Mouse (Mus musculus): Measurements from ENCODE around the gene Ly6g6d. TPM values are rescaled to one million over a fixed set of nuclear protein-coding genes. Genes with fewer than 3 reads are reported as not detected.

The Ly6g6d gene
- polyA plus RNA-seq, 1 experiment from 2014 or later, result 2.1 TPM

- no peak overlapping the region for H3K9ac ChIP-seq (replicated peaks; ENCODE audit: low read depth, low read length)
- peaks cover 10% of the 10 kb centered on the region for H3K4me1 ChIP-seq (ENCODE audit: control insufficient read depth, insufficient read depth, low read length)
- no peaks in the 10 kb centered on the region for H3K9me3 ChIP-seq (ENCODE audit: control insufficient read depth, low read depth, low read length)
- ATAC-seq (ENCODE audit: insufficient number of reproducible peaks, insufficient read depth, low FRiP score, low read depth), result no peak
- H3K4me3 ChIP-seq (ENCODE audit: low read depth, low read length), result no peak overlapping the region
- H3K36me3 ChIP-seq (ENCODE audit: control insufficient read depth, insufficient read depth, low read length), result peaks cover 46% of the 10 kb centered on the region
- no peaks in the 10 kb centered on the region for H3K27me3 ChIP-seq (ENCODE audit: control insufficient read depth, insufficient read depth, low read length)
- 88% methylated on average over 14 of the region's 14 CpGs for WGBS
- no peak overlapping the region for H3K4me2 ChIP-seq (replicated peaks; ENCODE audit: low read depth, low read length)
- no peak overlapping the region for H3K27ac ChIP-seq (ENCODE audit: low read length)
Measured at GRCm38 (mm10) chr17:35092403-35093198, 14.7 kb upstream of the Ly6g6d start.

GRCm38 (mm10) chr17:35090166-35090932 is 12.5 kb upstream of the Ly6g6d start:
- no peaks in the 10 kb centered on the region for H3K9me3 ChIP-seq (ENCODE audit: control insufficient read depth, low read depth, low read length)
- no peaks in the 10 kb centered on the region for H3K27me3 ChIP-seq (ENCODE audit: control insufficient read depth, insufficient read depth, low read length)
- no peak for ATAC-seq (ENCODE audit: insufficient number of reproducible peaks, insufficient read depth, low FRiP score, low read depth)
- peak overlapping the region; percentile 77; the same call in 1 of the 2 replicates for H3K9ac ChIP-seq (replicated peaks; ENCODE audit: low read depth, low read length)
- peak overlapping the region; percentile 52 for H3K4me2 ChIP-seq (replicated peaks; ENCODE audit: low read depth, low read length)
- peaks cover 31% of the 10 kb centered on the region for H3K36me3 ChIP-seq (ENCODE audit: control insufficient read depth, insufficient read depth, low read length)
- 61% methylated on average over 8 of the region's 8 CpGs for WGBS
- peaks cover 10% of the 10 kb centered on the region for H3K4me1 ChIP-seq (ENCODE audit: control insufficient read depth, insufficient read depth, low read length)
- peak overlapping the region; percentile 92; the same call in 1 of the 2 replicates for H3K27ac ChIP-seq (ENCODE audit: low read length)
- H3K4me3 ChIP-seq (ENCODE audit: low read depth, low read length), result peak overlapping the region; percentile 54

- Histone ChIP-seq H3K27me3 (ENCODE audit: control insufficient read depth, insufficient read depth, low read length) (no peaks in the 10 kb centered on the region), H3K4me3 (ENCODE audit: low read depth, low read length) (peak within 1 kb of the TSS; percentile 54), H3K4me2 (replicated peaks; ENCODE audit: low read depth, low read length) (peak within 1 kb of the TSS; percentile 52), H3K36me3 (ENCODE audit: control insufficient read depth, insufficient read depth, low read length) (peaks cover 21% of the 10 kb centered on the region), H3K27ac (ENCODE audit: low read length) (peak within 1 kb of the TSS; percentile 92), H3K9ac (replicated peaks; ENCODE audit: low read depth, low read length) (peak within 1 kb of the TSS; percentile 77), H3K9me3 (ENCODE audit: control insufficient read depth, low read depth, low read length) (no peaks in the 10 kb centered on the region), H3K4me1 (ENCODE audit: control insufficient read depth, insufficient read depth, low read length) (peaks cover 10% of the 10 kb centered on the region)
- 3% methylated on average over 67 of the region's 67 CpGs for WGBS
- ATAC-seq (ENCODE audit: insufficient number of reproducible peaks, insufficient read depth, low FRiP score, low read depth), result peak; percentile 96
Measured at GRCm38 (mm10) chr17:35088825-35089644, 11.2 kb upstream of the Ly6g6d start, which contains the start of gene Abhd16a. Gene Abhd16a, plus strand, starts transcription at chr17:35089263.

GRCm38 (mm10) chr17:35088151-35088550 is 10.3 kb upstream of the Ly6g6d start:
- no peaks in the 10 kb centered on the region for H3K9me3 ChIP-seq (ENCODE audit: control insufficient read depth, low read depth, low read length)
- H3K27me3 ChIP-seq (ENCODE audit: control insufficient read depth, insufficient read depth, low read length), result no peaks in the 10 kb centered on the region
- no peak overlapping the region for H3K9ac ChIP-seq (replicated peaks; ENCODE audit: low read depth, low read length)
- peaks cover 10% of the 10 kb centered on the region for H3K4me1 ChIP-seq (ENCODE audit: control insufficient read depth, insufficient read depth, low read length)
- H3K36me3 ChIP-seq (ENCODE audit: control insufficient read depth, insufficient read depth, low read length), result peaks cover 16% of the 10 kb centered on the region
- whole genome bisulfite sequencing, result 43% methylated on average over 2 of the region's 2 CpGs
- H3K4me3 ChIP-seq (ENCODE audit: low read depth, low read length), result no peak overlapping the region
- H3K27ac ChIP-seq (ENCODE audit: low read length), result no peak overlapping the region
- H3K4me2 ChIP-seq (replicated peaks; ENCODE audit: low read depth, low read length), result no peak overlapping the region
- no peak for ATAC-seq (ENCODE audit: insufficient number of reproducible peaks, insufficient read depth, low FRiP score, low read depth)

- Histone ChIP-seq H3K27ac (ENCODE audit: low read length) (no peak within 1 kb of the TSS), H3K4me1 (ENCODE audit: control insufficient read depth, insufficient read depth, low read length) (peaks cover 5% of the 10 kb centered on the region), H3K4me3 (ENCODE audit: low read depth, low read length) (no peak within 1 kb of the TSS), H3K9me3 (ENCODE audit: control insufficient read depth, low read depth, low read length) (no peaks in the 10 kb centered on the region), H3K27me3 (ENCODE audit: control insufficient read depth, insufficient read depth, low read length) (no peaks in the 10 kb centered on the region), H3K4me2 (replicated peaks; ENCODE audit: low read depth, low read length) (no peak within 1 kb of the TSS), H3K9ac (replicated peaks; ENCODE audit: low read depth, low read length) (no peak within 1 kb of the TSS), H3K36me3 (ENCODE audit: control insufficient read depth, insufficient read depth, low read length) (no peaks in the 10 kb centered on the region; the same call in 1 of the 2 replicates)
- ATAC-seq (ENCODE audit: insufficient number of reproducible peaks, insufficient read depth, low FRiP score, low read depth), result no peak
- 63% methylated on average over 7 of the region's 7 CpGs for WGBS
Measured at GRCm38 (mm10) chr17:35085208-35085865, 7.5 kb upstream of the Ly6g6d start, which contains the start of gene Ly6g6f. Gene Ly6g6f, minus strand, starts transcription at chr17:35085610.

- WGBS, result 79% methylated on average over 3 of the region's 3 CpGs
- no peaks in the 10 kb centered on the region for H3K36me3 ChIP-seq (ENCODE audit: control insufficient read depth, insufficient read depth, low read length)
- H3K9ac ChIP-seq (replicated peaks; ENCODE audit: low read depth, low read length), result no peak overlapping the region
- H3K9me3 ChIP-seq (ENCODE audit: control insufficient read depth, low read depth, low read length), result no peaks in the 10 kb centered on the region
- no peak overlapping the region for H3K4me3 ChIP-seq (ENCODE audit: low read depth, low read length)
- no peaks in the 10 kb centered on the region for H3K27me3 ChIP-seq (ENCODE audit: control insufficient read depth, insufficient read depth, low read length)
- H3K4me2 ChIP-seq (replicated peaks; ENCODE audit: low read depth, low read length), result no peak overlapping the region
- no peak overlapping the region for H3K27ac ChIP-seq (ENCODE audit: low read length)
- ATAC-seq (ENCODE audit: insufficient number of reproducible peaks, insufficient read depth, low FRiP score, low read depth), result no peak
- no peaks in the 10 kb centered on the region for H3K4me1 ChIP-seq (ENCODE audit: control insufficient read depth, insufficient read depth, low read length)
Measured at GRCm38 (mm10) chr17:35083929-35084497, 6.1 kb upstream of the Ly6g6d start.

- 81% methylated on average over 16 of the region's 16 CpGs for WGBS
- H3K9ac ChIP-seq (replicated peaks; ENCODE audit: low read depth, low read length), result no peak overlapping the region
- H3K36me3 ChIP-seq (ENCODE audit: control insufficient read depth, insufficient read depth, low read length), result no peaks in the 10 kb centered on the region
- no peak for ATAC-seq (ENCODE audit: insufficient number of reproducible peaks, insufficient read depth, low FRiP score, low read depth)
- no peak overlapping the region for H3K4me2 ChIP-seq (replicated peaks; ENCODE audit: low read depth, low read length)
- H3K4me1 ChIP-seq (ENCODE audit: control insufficient read depth, insufficient read depth, low read length), result no peaks in the 10 kb centered on the region
- no peaks in the 10 kb centered on the region for H3K9me3 ChIP-seq (ENCODE audit: control insufficient read depth, low read depth, low read length)
- H3K27ac ChIP-seq (ENCODE audit: low read length), result no peak overlapping the region
- no peaks in the 10 kb centered on the region for H3K27me3 ChIP-seq (ENCODE audit: control insufficient read depth, insufficient read depth, low read length)
- H3K4me3 ChIP-seq (ENCODE audit: low read depth, low read length), result no peak overlapping the region
Measured at GRCm38 (mm10) chr17:35082841-35083576, 5.1 kb upstream of the Ly6g6d start.
